Mouse (Mus musculus) lung, embryonic 14.5 days (tissue): ENCODE data around the gene Dnal1. TPM values are rescaled to one million over a fixed set of nuclear protein-coding genes. Genes with fewer than 3 reads are reported as not detected.
A peak's percentile ranks its signal among the peaks of the same experiment; 100 is the strongest.
"Not testable (repeated sequence)": the region's sequence is repeated elsewhere in the genome, so short reads cannot be mapped to it uniquely, and the experiment has no call there.

Source experiments
- ATAC-seq: fragments of 200-750 bp; cut with Nextera tagmentation; 2 replicates; pipeline ENCODE4 v1.8.0; 2017; ENCODE audit warnings: mild to moderate bottlenecking, moderate TSS enrichment, moderate library complexity; ENCODE audit not compliant: insufficient read depth
- DNase-seq: peaks from one replicate; pipeline ENCODE4 v3.0.0-alpha.2; 2015
- H3K27ac ChIP-seq: fragments of 300-500 bp; sonication (generic); 2 replicates; pipeline ENCODE4 v1.5.1; 2014; ENCODE audit warnings: low read depth, mild to moderate bottlenecking, moderate library complexity
- H3K27me3 ChIP-seq: fragments of 300-500 bp; sonication (generic); 2 replicates; pipeline ENCODE4 v1.6.1; 2014; ENCODE audit warnings: low read length, control low read depth; ENCODE audit not compliant: insufficient read depth
- H3K36me3 ChIP-seq: fragments of 300-500 bp; sonication (generic); 2 replicates; pipeline ENCODE4 v1.6.1; 2014; ENCODE audit warnings: control low read depth; ENCODE audit not compliant: insufficient read depth
- H3K4me1 ChIP-seq: fragments of 300-500 bp; sonication (generic); 2 replicates; pipeline ENCODE4 v1.6.1; 2014; ENCODE audit warnings: antibody characterized with exemption, control low read depth; ENCODE audit not compliant: insufficient read depth
- H3K4me2 ChIP-seq: fragments of 300-500 bp; sonication (generic); 2 replicates; pipeline ENCODE4 v1.6.1; 2014; ENCODE audit warnings: mild to moderate bottlenecking
- H3K4me3 ChIP-seq: fragments of 300-500 bp; sonication (generic); 2 replicates; pipeline ENCODE4 v1.5.1; 2014; ENCODE audit warnings: low read depth, low read length
- H3K9ac ChIP-seq: fragments of 300-500 bp; sonication (generic); 2 replicates; pipeline ENCODE4 v1.6.1; 2014
- H3K9me3 ChIP-seq: fragments of 300-500 bp; sonication (generic); 2 replicates; pipeline ENCODE4 v1.6.1; 2016; ENCODE audit warnings: low read depth, low read length, control low read depth
- CTCF ChIP-seq: IDR thresholded peaks from 2 replicates; pipeline ENCODE4 v1.5.1; 2016; ENCODE audit warnings: antibody characterized with exemption, low read depth
- WGBS: fragments of 180-500 bp; shearing (Covaris S2); extraction: QIAGEN DNeasy Blood & Tissue Kit; methylation state at CpG from one replicate; pipeline ENCODE4 v1.1.7; 2014; 5-methylcytosine and 5-hydroxymethylcytosine counted together
- polyA plus RNA-seq: library from polyadenylated mRNA; unstranded; fragments of >200 nt; fragmentation: Nextera tagmentation; extraction: Ambion mirVana; gene quantifications from 2 replicates; pipeline ENCODE4 v1.2.1, GENCODE M21; 2014

Dnal1 gene
- polyA plus RNA-seq, 1 experiment from 2014 or later, result 5.2 TPM

GRCm38 (mm10) chr12:84077371-84077990 lies 36.7 kb upstream of the Dnal1 start:
- ATAC-seq (no peak), DNase-seq (no peak)
- TF ChIP-seq CTCF, result no peak
- Histone ChIP-seq H3K27me3 (no peaks in the 10 kb centered on the region), H3K9me3 (no peaks in the 10 kb centered on the region), H3K4me2 (no peak overlapping the region), H3K4me3 (no peak overlapping the region), H3K9ac (no peak overlapping the region), H3K4me1 (no peaks in the 10 kb centered on the region), H3K36me3 (no peaks in the 10 kb centered on the region), H3K27ac (no peak overlapping the region)
- 72% methylated on average over 4 of the region's 4 CpGs for WGBS

GRCm38 (mm10) chr12:84083842-84084241 lies 30.3 kb upstream of the Dnal1 start:
- no peak overlapping the region for H3K9ac ChIP-seq
- no peak overlapping the region for H3K4me2 ChIP-seq
- H3K4me1 ChIP-seq, result no peaks in the 10 kb centered on the region
- DNase-seq, result no peak
- no peak for ATAC-seq
- 72% methylated on average over 2 of the region's 2 CpGs for WGBS
- no peaks in the 10 kb centered on the region for H3K27me3 ChIP-seq
- H3K27ac ChIP-seq, result no peak overlapping the region
- H3K4me3 ChIP-seq, result no peak overlapping the region
- H3K36me3 ChIP-seq, result no peaks in the 10 kb centered on the region
- TF ChIP-seq CTCF, result no peak
- H3K9me3 ChIP-seq, result no peaks in the 10 kb centered on the region; the same call in 1 of the 2 replicates

- no peaks in the 10 kb centered on the region; the same call in 1 of the 2 replicates for H3K9me3 ChIP-seq
- H3K4me1 ChIP-seq, result no peaks in the 10 kb centered on the region
- DNase-seq (no peak), ATAC-seq (no peak)
- no peak for TF ChIP-seq CTCF
- H3K27ac ChIP-seq, result no peak overlapping the region
- H3K9ac ChIP-seq, result no peak overlapping the region
- no peaks in the 10 kb centered on the region for H3K27me3 ChIP-seq
- no peak overlapping the region for H3K4me3 ChIP-seq
- H3K36me3 ChIP-seq, result no peaks in the 10 kb centered on the region
- 69% methylated on average over 4 of the region's 4 CpGs for WGBS
- no peak overlapping the region for H3K4me2 ChIP-seq
Measured at GRCm38 (mm10) chr12:84084581-84084980, 29.6 kb upstream of the Dnal1 start.

DNA sequence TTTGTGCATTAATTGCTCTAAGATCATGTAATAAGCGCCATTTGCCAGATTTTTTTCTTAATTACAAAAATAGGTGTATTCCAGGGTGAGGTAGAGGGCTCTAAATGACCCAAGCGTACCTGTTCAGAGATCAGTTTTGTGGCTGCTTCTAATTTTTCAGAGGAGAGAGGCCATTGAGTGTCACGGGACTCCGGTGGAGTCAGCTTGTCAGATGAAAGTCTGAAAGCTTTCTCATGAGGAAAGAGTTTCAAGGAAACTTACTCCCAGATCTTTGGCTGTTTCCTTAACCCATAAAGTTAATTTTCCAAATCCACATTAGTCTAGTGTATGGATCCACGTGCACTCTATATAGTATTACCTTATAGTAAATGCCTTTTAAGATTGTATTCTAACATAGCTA lies 19.5 kb upstream of the Dnal1 start:
- not testable (repeated sequence) for ATAC-seq, H3K27ac ChIP-seq
- 86% methylated on average over 5 of the region's 5 CpGs for WGBS

GRCm38 (mm10) chr12:84099605-84100004 lies 14.6 kb upstream of the Dnal1 start:
- 95% methylated on average over 2 of the region's 2 CpGs for WGBS
- ATAC-seq, result no peak
- Histone ChIP-seq H3K27me3 (no peaks in the 10 kb centered on the region), H3K4me2 (no peak overlapping the region), H3K9ac (no peak overlapping the region), H3K4me1 (no peaks in the 10 kb centered on the region), H3K9me3 (no peaks in the 10 kb centered on the region), H3K36me3 (no peaks in the 10 kb centered on the region), H3K4me3 (no peak overlapping the region), H3K27ac (no peak overlapping the region)
- DNase-seq, result no peak
- no peak for TF ChIP-seq CTCF

More for the DNA sequence above, 19.5 kb upstream of the Dnal1 start:
- not testable (repeated sequence) for H3K4me3 ChIP-seq, H3K4me2 ChIP-seq, H3K36me3 ChIP-seq, DNase-seq, H3K4me1 ChIP-seq, H3K9me3 ChIP-seq, H3K27me3 ChIP-seq, H3K9ac ChIP-seq

DNA sequence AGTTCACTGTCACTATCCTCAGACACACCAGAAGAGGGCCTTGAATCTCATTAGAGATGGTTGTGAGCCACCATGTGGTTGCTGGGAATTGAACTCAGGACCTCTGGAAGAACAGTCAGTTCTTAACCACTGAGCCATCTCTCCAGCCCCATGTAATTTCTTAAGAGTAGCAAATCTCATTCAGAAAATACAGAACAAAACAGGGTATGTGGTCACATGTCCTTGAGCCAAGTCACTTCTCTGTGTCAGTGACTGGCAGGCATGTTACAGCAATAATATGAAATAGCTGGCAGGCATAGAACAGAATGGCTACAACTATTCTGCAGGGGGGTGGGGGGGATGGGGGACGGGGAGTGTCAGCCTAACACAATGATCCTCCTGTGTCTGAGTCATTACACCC lies 14.1 kb upstream of the Dnal1 start:
- H3K4me2 ChIP-seq, result peak overlapping the region; percentile 78
- H3K4me3 ChIP-seq, result no peak overlapping the region
- whole genome bisulfite sequencing, result 45% methylated on average over 1 of the region's 1 CpGs

DNA sequence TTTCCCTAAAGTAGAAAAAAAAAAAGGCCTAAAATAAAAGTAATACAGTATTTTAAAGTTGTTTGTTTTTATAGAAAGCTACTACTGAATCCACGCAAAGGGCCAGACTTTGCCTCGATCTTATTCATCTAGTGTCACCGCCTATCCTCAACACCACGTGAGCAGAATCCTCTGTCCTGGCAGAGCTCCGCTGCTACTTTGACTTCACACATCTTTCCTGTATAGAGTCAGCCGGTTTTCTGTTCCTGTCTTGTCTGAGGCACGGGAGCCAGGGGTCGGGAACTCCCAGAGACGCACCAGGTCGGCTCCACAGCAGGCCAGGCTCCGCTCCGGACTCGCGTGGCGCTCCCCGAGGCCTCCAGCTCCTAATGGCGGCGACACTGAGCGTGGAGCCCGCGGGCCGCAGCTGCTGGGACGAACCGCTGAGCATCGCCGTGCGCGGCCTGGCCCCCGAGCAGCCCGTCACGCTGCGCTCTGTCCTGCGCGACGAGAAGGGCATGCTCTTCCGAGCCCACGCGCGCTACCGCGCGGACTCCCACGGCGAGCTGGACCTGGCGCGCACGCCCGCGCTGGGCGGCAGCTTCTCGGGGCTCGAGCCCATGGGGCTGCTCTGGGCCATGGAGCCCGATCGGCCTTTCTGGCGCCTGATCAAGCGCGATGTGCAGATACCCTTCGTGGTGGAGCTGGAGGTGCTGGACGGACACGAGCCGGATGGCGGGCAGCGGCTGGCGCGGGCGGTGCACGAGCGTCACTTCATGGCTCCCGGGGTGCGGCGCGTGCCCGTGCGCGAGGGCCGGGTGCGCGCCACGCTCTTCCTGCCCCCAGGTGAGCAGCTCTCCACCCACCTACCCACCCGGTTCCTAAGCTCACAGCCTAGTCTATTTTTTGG lies 13.3 kb upstream of the Dnal1 start, which contains the start of gene Acot6:
Gene Acot6 (plus strand): TSS at position 51 of the 889 bp plus-strand sequence.
- Histone ChIP-seq H3K4me2 (peak within 1 kb of the TSS; percentile 78), H3K4me3 (peak within 1 kb of the TSS; percentile 50), H3K9ac (peak within 1 kb of the TSS; percentile 65), H3K27ac (0 out of 2 replicates have a peak within 1 kb of the TSS, but pooled peaks have one; percentile 18)
- not testable (repeated sequence) for H3K27me3 ChIP-seq, H3K4me1 ChIP-seq, H3K36me3 ChIP-seq, H3K9me3 ChIP-seq
- WGBS, result under 1% methylated on average over 70 of the region's 80 CpGs
- DNase-seq (peak; percentile 77), ATAC-seq (peak; percentile 89)

More for the DNA sequence above, 14.1 kb upstream of the Dnal1 start:
- Histone ChIP-seq H3K9me3 (no peaks in the 10 kb centered on the region), H3K27me3 (no peaks in the 10 kb centered on the region), H3K27ac (no peak overlapping the region), H3K4me1 (no peaks in the 10 kb centered on the region), H3K9ac (no peak overlapping the region), H3K36me3 (no peaks in the 10 kb centered on the region)
- ATAC-seq, result no peak
- TF ChIP-seq CTCF, result no peak
- peak; percentile 5 for DNase-seq
